Mouse (Mus musculus): Measurements from ENCODE around the gene Nme7. TPM values are rescaled to one million over a fixed set of nuclear protein-coding genes. Genes with fewer than 3 reads are reported as not detected.

Gene Nme7
- polyA plus RNA-seq, 1 experiment from 2014 or later = 14.9 TPM

- Histone ChIP-seq H3K27ac (replicated peaks) (no peak overlapping the region), H3K27me3 (ENCODE audit: control insufficient read depth, insufficient read depth, low read length) (no peaks in the 10 kb centered on the region), H3K4me2 (replicated peaks; ENCODE audit: low read depth) (no peak overlapping the region), H3K9ac (ENCODE audit: low read length) (no peak overlapping the region), H3K4me3 (ENCODE audit: low read depth, low read length) (no peak overlapping the region), H3K36me3 (ENCODE audit: control insufficient read depth, insufficient read depth, low read length) (peaks cover 24% of the 10 kb centered on the region; the same call in 1 of the 2 replicates), H3K9me3 (ENCODE audit: control insufficient read depth, low read length) (no peaks in the 10 kb centered on the region), H3K4me1 (replicated peaks; ENCODE audit: control insufficient read depth, insufficient read depth) (no peaks in the 10 kb centered on the region)
- WGBS = 64% methylated on average over 18 of the region's 18 CpGs
- ATAC-seq (ENCODE audit: low FRiP score, low TSS enrichment) = no peak
- DNase-seq (ENCODE audit: low spot score) = no peak
- TF ChIP-seq CTCF (IDR thresholded peaks at IDR 0.05; ENCODE audit: low read depth) (no peak), EP300 (optimal IDR thresholded peaks at IDR 0.05) (no peak)
Measured at GRCm38 (mm10) chr1:164441408-164441974, 137.6 kb downstream of the Nme7 start.

DNA sequence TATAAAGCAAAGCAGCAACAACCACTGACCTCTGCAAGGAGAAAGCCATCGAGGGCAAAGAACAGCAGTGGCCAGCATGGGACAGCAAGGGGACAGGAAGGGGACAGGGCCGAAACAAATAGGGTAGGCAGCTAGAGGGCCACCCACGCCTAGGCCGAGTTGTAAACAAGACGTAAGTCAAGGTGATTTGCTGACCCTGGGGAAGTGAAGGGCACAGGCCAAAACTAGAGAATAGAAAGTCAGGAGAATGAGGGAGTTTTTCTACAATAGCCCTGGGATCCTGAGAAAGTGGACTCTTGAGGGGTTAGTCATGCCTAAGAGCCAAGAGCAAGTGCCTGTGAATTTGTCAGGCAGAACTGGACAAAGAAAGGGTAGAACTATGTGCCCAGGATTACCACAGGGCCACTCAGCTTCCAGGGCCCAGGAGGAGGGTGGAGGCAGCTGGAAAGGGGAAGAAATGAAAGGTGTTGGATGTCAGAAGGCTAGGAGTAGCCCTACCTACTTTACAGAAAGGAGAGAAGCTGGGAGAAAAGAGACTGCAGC lies 141.8 kb downstream of the Nme7 start:
- Histone ChIP-seq H3K4me1 (replicated peaks; ENCODE audit: control insufficient read depth, insufficient read depth) (no peaks in the 10 kb centered on the region), H3K9me3 (ENCODE audit: control insufficient read depth, low read length) (no peaks in the 10 kb centered on the region), H3K4me2 (replicated peaks; ENCODE audit: low read depth) (no peak overlapping the region), H3K27me3 (ENCODE audit: control insufficient read depth, insufficient read depth, low read length) (no peaks in the 10 kb centered on the region), H3K27ac (replicated peaks) (no peak overlapping the region), H3K4me3 (ENCODE audit: low read depth, low read length) (no peak overlapping the region), H3K36me3 (ENCODE audit: control insufficient read depth, insufficient read depth, low read length) (peaks cover 14% of the 10 kb centered on the region), H3K9ac (ENCODE audit: low read length) (no peak overlapping the region)
- 78% methylated on average over 5 of the region's 5 CpGs for WGBS
- no peak for DNase-seq (ENCODE audit: low spot score)
- ATAC-seq (ENCODE audit: low FRiP score, low TSS enrichment) = peak; percentile 3; the same call in 1 of the 2 replicates
- no peak for TF ChIP-seq CTCF (IDR thresholded peaks at IDR 0.05; ENCODE audit: low read depth)
- TF ChIP-seq EP300 (optimal IDR thresholded peaks at IDR 0.05) = no peak

DNA sequence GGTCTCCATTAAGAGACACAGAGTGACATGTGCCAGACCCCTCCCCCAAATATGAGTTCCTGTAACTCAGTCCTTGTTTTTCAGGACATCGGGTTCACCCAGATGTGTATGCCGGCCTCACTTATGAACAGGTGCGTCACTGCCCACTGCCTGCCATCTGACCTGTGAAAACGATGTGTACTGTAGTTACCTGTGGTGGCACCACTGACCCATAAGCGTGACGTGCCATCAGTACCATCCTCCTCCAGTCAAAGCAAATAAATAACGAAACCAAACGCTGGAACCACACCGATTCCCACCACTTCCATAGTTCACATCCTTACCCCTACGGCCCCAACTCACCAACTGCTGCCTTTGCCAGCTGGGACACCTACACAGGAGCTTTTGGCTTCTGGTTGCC lies 142.6 kb downstream of the Nme7 start:
- no peak for DNase-seq (ENCODE audit: low spot score)
- Histone ChIP-seq H3K27ac (replicated peaks) (no peak overlapping the region), H3K4me1 (replicated peaks; ENCODE audit: control insufficient read depth, insufficient read depth) (no peaks in the 10 kb centered on the region), H3K27me3 (ENCODE audit: control insufficient read depth, insufficient read depth, low read length) (no peaks in the 10 kb centered on the region), H3K9ac (ENCODE audit: low read length) (no peak overlapping the region), H3K36me3 (ENCODE audit: control insufficient read depth, insufficient read depth, low read length) (peaks cover 16% of the 10 kb centered on the region), H3K4me2 (replicated peaks; ENCODE audit: low read depth) (no peak overlapping the region), H3K9me3 (ENCODE audit: control insufficient read depth, low read length) (no peaks in the 10 kb centered on the region), H3K4me3 (ENCODE audit: low read depth, low read length) (no peak overlapping the region)
- WGBS = 92% methylated on average over 10 of the region's 10 CpGs
- peak; percentile 0; the same call in 1 of the 2 replicates for ATAC-seq (ENCODE audit: low FRiP score, low TSS enrichment)
- no peak for TF ChIP-seq CTCF (IDR thresholded peaks at IDR 0.05; ENCODE audit: low read depth)
- no peak for TF ChIP-seq EP300 (optimal IDR thresholded peaks at IDR 0.05)

- no peaks in the 10 kb centered on the region for H3K9me3 ChIP-seq (ENCODE audit: control insufficient read depth, low read length)
- no peak overlapping the region for H3K4me2 ChIP-seq (replicated peaks; ENCODE audit: low read depth)
- no peak overlapping the region for H3K9ac ChIP-seq (ENCODE audit: low read length)
- no peak for ATAC-seq (ENCODE audit: low FRiP score, low TSS enrichment)
- 83% methylated on average over 6 of the region's 6 CpGs for WGBS
- H3K4me3 ChIP-seq (ENCODE audit: low read depth, low read length) = no peak overlapping the region
- H3K27ac ChIP-seq (replicated peaks) = no peak overlapping the region
- H3K4me1 ChIP-seq (replicated peaks; ENCODE audit: control insufficient read depth, insufficient read depth) = no peaks in the 10 kb centered on the region
- TF ChIP-seq EP300 (optimal IDR thresholded peaks at IDR 0.05) = no peak
- no peak for TF ChIP-seq CTCF (IDR thresholded peaks at IDR 0.05; ENCODE audit: low read depth)
- no peaks in the 10 kb centered on the region for H3K27me3 ChIP-seq (ENCODE audit: control insufficient read depth, insufficient read depth, low read length)
- H3K36me3 ChIP-seq (ENCODE audit: control insufficient read depth, insufficient read depth, low read length) = peaks cover 14% of the 10 kb centered on the region; the same call in 1 of the 2 replicates
- no peak for DNase-seq (ENCODE audit: low spot score)
Measured at GRCm38 (mm10) chr1:164447521-164447920, 143.6 kb downstream of the Nme7 start.

DNA sequence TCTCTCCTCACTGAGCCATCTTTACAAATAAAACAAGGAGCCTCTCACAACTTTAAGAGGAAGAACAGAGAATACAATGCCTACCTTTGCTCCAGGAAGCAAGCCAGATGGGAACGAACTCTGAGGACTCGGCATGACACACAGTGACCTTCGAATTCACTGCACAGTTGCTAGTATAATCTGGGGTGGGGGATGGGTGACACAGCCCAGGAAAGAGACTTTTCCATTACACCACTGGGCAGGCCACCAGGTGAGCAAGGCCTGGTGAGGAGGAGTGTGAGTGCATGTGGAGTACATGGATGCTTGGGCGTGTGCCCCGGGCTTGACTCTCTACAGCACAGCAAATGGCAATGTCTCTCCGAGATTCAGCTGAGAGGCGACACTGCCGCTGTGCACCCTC lies 145.7 kb downstream of the Nme7 start:
- Histone ChIP-seq H3K4me1 (replicated peaks; ENCODE audit: control insufficient read depth, insufficient read depth) (no peaks in the 10 kb centered on the region), H3K4me2 (replicated peaks; ENCODE audit: low read depth) (no peak overlapping the region), H3K27ac (replicated peaks) (no peak overlapping the region), H3K9me3 (ENCODE audit: control insufficient read depth, low read length) (no peaks in the 10 kb centered on the region), H3K9ac (ENCODE audit: low read length) (no peak overlapping the region), H3K4me3 (ENCODE audit: low read depth, low read length) (no peak overlapping the region), H3K27me3 (ENCODE audit: control insufficient read depth, insufficient read depth, low read length) (no peaks in the 10 kb centered on the region), H3K36me3 (ENCODE audit: control insufficient read depth, insufficient read depth, low read length) (peaks cover 10% of the 10 kb centered on the region; the same call in 1 of the 2 replicates)
- DNase-seq (ENCODE audit: low spot score) (no peak), ATAC-seq (ENCODE audit: low FRiP score, low TSS enrichment) (peak; percentile 33)
- TF ChIP-seq CTCF (IDR thresholded peaks at IDR 0.05; ENCODE audit: low read depth) = no peak
- TF ChIP-seq EP300 (optimal IDR thresholded peaks at IDR 0.05) = no peak
- WGBS = 82% methylated on average over 8 of the region's 8 CpGs

DNA sequence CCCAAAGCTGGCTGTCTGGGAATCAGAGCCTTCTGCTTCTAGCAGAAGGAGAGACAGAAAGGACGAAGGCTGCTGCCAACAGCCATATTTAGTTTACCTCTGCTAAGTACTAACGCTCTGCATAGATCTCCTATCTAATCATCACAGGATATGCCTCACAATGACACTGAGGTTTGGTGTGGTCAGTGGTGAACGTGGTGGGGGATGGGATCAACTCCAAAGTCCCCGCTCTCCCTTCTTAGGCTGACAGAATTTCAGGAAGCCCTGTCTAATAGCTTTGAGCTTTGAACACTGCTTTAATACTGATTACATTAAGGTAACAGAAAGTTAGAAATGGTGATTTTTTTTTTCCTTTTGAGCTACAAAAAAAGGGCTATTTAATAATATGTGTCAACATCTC lies 146.3 kb downstream of the Nme7 start:
- Histone ChIP-seq H3K9ac (ENCODE audit: low read length) (no peak overlapping the region), H3K4me2 (replicated peaks; ENCODE audit: low read depth) (no peak overlapping the region), H3K9me3 (ENCODE audit: control insufficient read depth, low read length) (no peaks in the 10 kb centered on the region), H3K4me1 (replicated peaks; ENCODE audit: control insufficient read depth, insufficient read depth) (no peaks in the 10 kb centered on the region), H3K4me3 (ENCODE audit: low read depth, low read length) (no peak overlapping the region), H3K27me3 (ENCODE audit: control insufficient read depth, insufficient read depth, low read length) (no peaks in the 10 kb centered on the region), H3K36me3 (ENCODE audit: control insufficient read depth, insufficient read depth, low read length) (peaks cover 10% of the 10 kb centered on the region; the same call in 1 of the 2 replicates), H3K27ac (replicated peaks) (no peak overlapping the region)
- no peak for DNase-seq (ENCODE audit: low spot score)
- TF ChIP-seq EP300 (optimal IDR thresholded peaks at IDR 0.05) (no peak), CTCF (IDR thresholded peaks at IDR 0.05; ENCODE audit: low read depth) (no peak)
- 63% methylated on average over 4 of the region's 4 CpGs for WGBS
- ATAC-seq (ENCODE audit: low FRiP score, low TSS enrichment) = no peak
